Comparison of ENCODE assay signal across 8 mouse cellular contexts in the genomic region with DNA sequence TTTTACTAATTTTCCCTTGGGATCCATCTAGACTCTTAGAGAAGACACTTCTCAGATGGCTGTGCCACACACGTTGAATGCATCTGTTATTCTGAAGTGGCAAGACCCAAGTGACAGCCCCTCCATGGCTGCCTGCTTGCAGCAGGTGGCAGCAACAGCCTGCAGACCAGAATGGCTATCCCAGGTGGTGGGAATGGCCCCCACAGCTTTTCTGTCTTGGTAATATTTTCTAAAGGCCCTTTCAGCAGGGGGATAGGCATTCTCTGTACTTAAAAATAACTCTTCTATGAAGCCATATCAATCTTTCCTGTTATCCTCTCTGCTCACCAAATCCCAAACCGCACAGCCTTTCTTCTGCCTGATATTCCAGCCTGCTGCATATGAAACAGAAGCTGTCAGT. TPM values are rescaled to one million over a fixed set of nuclear protein-coding genes. Genes with fewer than 3 reads are reported as not detected.
A peak's percentile ranks its signal among the peaks of the same experiment; 100 is the strongest.
DNase-seq lines count a peak whose midpoint lies in the region; ATAC-seq and TF ChIP-seq lines count a peak whose summit lies in the region.

No protein-coding gene starts in this region.

- H3K9me3 ChIP-seq in neural tube, embryonic 12.5 days = no peaks in the 10 kb centered on the region

- H3K36me3 ChIP-seq in spleen, adult 2 months (ENCODE audit: control insufficient read depth, insufficient read depth, low read length) = no peaks in the 10 kb centered on the region
- no peaks in the 10 kb centered on the region for H3K36me3 ChIP-seq in neural tube, embryonic 12.5 days

- 0 out of 2 replicates have a peak, but pooled peaks have one; percentile 50 for ATAC-seq in neural tube, embryonic 12.5 days (ENCODE audit: low FRiP score, low read depth)

- no peak overlapping the region for H3K4me3 ChIP-seq in spleen, adult 2 months (ENCODE audit: extremely low read depth, insufficient read depth, insufficient read length)
- H3K4me3 ChIP-seq in left cerebral cortex, adult 2 months = no peak overlapping the region
- H3K4me3 ChIP-seq in neural tube, embryonic 12.5 days = no peak overlapping the region

- no peak for TF ChIP-seq POLR2A in spleen, adult 2 months (IDR thresholded peaks at IDR 0.05; ENCODE audit: low read depth, low read length)

- 39% methylated on average over 2 of the region's 2 CpGs for whole genome bisulfite sequencing in spleen, adult 2 months
- 44% methylated on average over 2 of the region's 2 CpGs for WGBS in neural tube, embryonic 12.5 days

- no peak overlapping the region for H3K9ac ChIP-seq in neural tube, embryonic 12.5 days

- H3K27me3 ChIP-seq in spleen, adult 2 months (ENCODE audit: control insufficient read depth, insufficient read depth, low read length) = no peaks in the 10 kb centered on the region
- no peaks in the 10 kb centered on the region for H3K27me3 ChIP-seq in neural tube, embryonic 12.5 days (replicated peaks)

- intact Hi-C loops in gastrocnemius, postnatal 14 days (cut with DNase I; ENCODE audit: low total_unique reads) = no loop called here
- intact Hi-C loops in left cerebral cortex, adult 2 months (cut with DNase I) = no loop called here

- TF ChIP-seq CTCF in spleen, adult 2 months (IDR thresholded peaks at IDR 0.05; ENCODE audit: extremely low read depth, insufficient read depth, insufficient read length, insufficient replicate concordance) = peak; percentile 31; the same call in 1 of the 2 replicates
- TF ChIP-seq CTCF in left cerebral cortex, adult 2 months (IDR thresholded peaks at IDR 0.05) = peak; percentile 67

- peak; percentile 27 for DNase-seq in gastrocnemius, postnatal 14 days
- DNase-seq in gastrocnemius, adult 18-20 months (ENCODE audit: low spot score) = no peak
- DNase-seq in spleen, adult 2 months (ENCODE audit: low read depth in 1 of 2, low spot score in 2 of 2) = no peak
- DNase-seq in spleen, adult 18-20 months = no peak
- peak; percentile 11 to 39 for DNase-seq in frontal cortex, postnatal 10 days (ENCODE audit: low spot score in 2 of 2)
- peak; percentile 28 to 46 for DNase-seq in left cerebral cortex, adult 2 months (ENCODE audit: extremely low spot score in 1 of 2, low spot score in 2 of 2)
- no peak for DNase-seq in urinary bladder, postnatal 25 days (ENCODE audit: low spot score)

- 0 out of 2 replicates have a peak, but pooled peaks cover 4% of the 10 kb centered on the region for H3K4me1 ChIP-seq in spleen, adult 2 months (ENCODE audit: control insufficient read depth, insufficient read depth, insufficient read length)
- no peaks in the 10 kb centered on the region for H3K4me1 ChIP-seq in neural tube, embryonic 12.5 days

- H3K4me2 ChIP-seq in neural tube, embryonic 12.5 days (replicated peaks) = no peak overlapping the region

- H3K27ac ChIP-seq in spleen, adult 2 months (ENCODE audit: insufficient read depth, low read length) = no peak overlapping the region
- H3K27ac ChIP-seq in left cerebral cortex, adult 2 months = no peak overlapping the region
- no peak overlapping the region for H3K27ac ChIP-seq in neural tube, embryonic 12.5 days

RNA-seq across cellular contexts. Expression of a gene that starts 1.4 kb away (rescaled TPM):
- under 1 TPM in 1 of 2 experiments, not detected in 1; 0.09 TPM for total RNA-seq in gastrocnemius, postnatal 14 days (2021)
- not detected for total RNA-seq in gastrocnemius, adult 18-20 months (2021)
- polyA plus RNA-seq in spleen, adult 2 months (2012; rRNA removed) = 3.6 and 4.7 TPM in 2 replicates
- total RNA-seq in left cerebral cortex, adult 2 months (2021) = under 1 TPM in 1 of 2 experiments, not detected in 1; 0.26 TPM
- polyA plus RNA-seq in neural tube, embryonic 12.5 days (2016; fragmentation: Nextera tagmentation; extraction: Ambion mirVana) = not detected in 2 replicates

RNA-seq across cellular contexts. Expression of a gene that starts 33.5 kb away (rescaled TPM):
- 10 to 100 TPM; 18.9 to 20.1 TPM for total RNA-seq in gastrocnemius, postnatal 14 days (2021)
- 10 to 100 TPM; 15.1 to 17.3 TPM for total RNA-seq in gastrocnemius, adult 18-20 months (2021)
- polyA plus RNA-seq in spleen, adult 2 months (2012; rRNA removed) = 8.2 and 20.5 TPM in 2 replicates
- 10 to 100 TPM; 13.3 to 14.4 TPM for total RNA-seq in left cerebral cortex, adult 2 months (2021)
- 1.5 and 2.5 TPM in 2 replicates for polyA plus RNA-seq in neural tube, embryonic 12.5 days (2016; fragmentation: Nextera tagmentation; extraction: Ambion mirVana)

Comparison
In these comparisons a context has a peak if more than half of its experiments do, and no peak if none do; other contexts are left out.
1. DNase-seq: peak in gastrocnemius, postnatal 14 days (single experiment), frontal cortex, postnatal 10 days (2 of 2) and left cerebral cortex, adult 2 months (2 of 2); none in gastrocnemius, adult 18-20 months (single experiment), spleen, adult 2 months (0 of 2), spleen, adult 18-20 months (0 of 2) and urinary bladder, postnatal 25 days (single experiment).